Mouse (Mus musculus) adrenal gland, postnatal 10 days (tissue): ENCODE results near the gene Cenpa. TPM values are rescaled to one million over a fixed set of nuclear protein-coding genes. Genes with fewer than 3 reads are reported as not detected.

Experiments
- DNase-seq: peaks from one replicate; pipeline ENCODE4 v3.0.0; 2021; ENCODE audit warnings: mixed read lengths
- long read RNA-seq, 2 experiments: library from polyadenylated mRNA; stranded (forward); transcript quantifications; one replicate each; pipeline ENCODE4 v2.0.0; 2021
- total RNA-seq, 2 experiments: library from RNA; stranded (reverse); gene quantifications; 2 replicates each; pipeline ENCODE4 v1.2.3; 2021

The Cenpa gene
- total RNA-seq, result 10 to 100 TPM; 38.0 to 54.0 TPM
- long read RNA-seq, experiment 1, transcript Cenpa-202 (6 exons, 1,031 nt), result major isoform, 24 of 46 reads
- long read RNA-seq, experiment 1, transcript Cenpa-205 (5 exons, 1,466 nt), result minor isoform, 20 of 46 reads
- long read RNA-seq, experiment 1, partial matches to known transcripts, result 0 of 46 reads
- long read RNA-seq, experiment 1, other reads (novel, unspliced or antisense), result 2 of 46 reads
- long read RNA-seq, experiment 2, transcript Cenpa-202 (6 exons, 1,031 nt), result major isoform, 23 of 44 reads
- long read RNA-seq, experiment 2, transcript Cenpa-205 (5 exons, 1,466 nt), result minor isoform, 16 of 44 reads
- long read RNA-seq, experiment 2, partial matches to known transcripts, result 2 of 44 reads
- long read RNA-seq, experiment 2, other reads (novel, unspliced or antisense), result 2 of 44 reads

- DNase-seq, result peak; percentile 90
These were observed at the start of gene Cenpa for GRCm38 (mm10) chr5:30666391-30667195. Cenpa (plus strand) TSS chr5:30666777.

GRCm38 (mm10) chr5:30617357-30617756 lies 49.2 kb upstream of the Cenpa start:
- no peak for DNase-seq

- peak; percentile 93 for DNase-seq
These were observed 48.7 kb upstream of the Cenpa start for GRCm38 (mm10) chr5:30617851-30618250.

- DNase-seq, result peak; percentile 54
These were observed 48.1 kb upstream of the Cenpa start for GRCm38 (mm10) chr5:30618376-30619003.

- peak; percentile 45 for DNase-seq
These were observed 47.4 kb upstream of the Cenpa start for GRCm38 (mm10) chr5:30619211-30619610.

- peak; percentile 24 for DNase-seq
These were observed 46.0 kb upstream of the Cenpa start for GRCm38 (mm10) chr5:30620567-30620966.

GRCm38 (mm10) chr5:30621211-30621790 lies 45.3 kb upstream of the Cenpa start:
- peak; percentile 38 for DNase-seq

GRCm38 (mm10) chr5:30621844-30622176 lies 44.8 kb upstream of the Cenpa start:
- peak; percentile 44 for DNase-seq

- DNase-seq, result peak; percentile 62
These were observed 44.3 kb upstream of the Cenpa start for GRCm38 (mm10) chr5:30622177-30622840.

GRCm38 (mm10) chr5:30622841-30623185 lies 43.8 kb upstream of the Cenpa start:
- no peak for DNase-seq

GRCm38 (mm10) chr5:30623380-30623779 lies 43.2 kb upstream of the Cenpa start:
- DNase-seq, result peak; percentile 16

GRCm38 (mm10) chr5:30624311-30624710 lies 42.3 kb upstream of the Cenpa start:
- peak; percentile 35 for DNase-seq

GRCm38 (mm10) chr5:30624908-30625307 lies 41.7 kb upstream of the Cenpa start:
- peak; percentile 50 for DNase-seq

- DNase-seq, result peak; percentile 28
These were observed 41.2 kb upstream of the Cenpa start for GRCm38 (mm10) chr5:30625379-30625778.

GRCm38 (mm10) chr5:30626331-30627105 lies 40.1 kb upstream of the Cenpa start:
- DNase-seq, result peak; percentile 65

GRCm38 (mm10) chr5:30628511-30628910 lies 38.1 kb upstream of the Cenpa start:
- peak; percentile 72 for DNase-seq

GRCm38 (mm10) chr5:30630401-30630800 lies 36.2 kb upstream of the Cenpa start:
- DNase-seq, result no peak

- DNase-seq, result peak; percentile 34
These were observed 34.4 kb upstream of the Cenpa start for GRCm38 (mm10) chr5:30632134-30632533.

- DNase-seq, result peak; percentile 53
These were observed 29.6 kb upstream of the Cenpa start for GRCm38 (mm10) chr5:30636994-30637393.

GRCm38 (mm10) chr5:30638041-30638440 lies 28.5 kb upstream of the Cenpa start:
- DNase-seq, result peak; percentile 88
